Mouse (Mus musculus): ENCODE data around the gene Cdc42ep4. TPM values are rescaled to one million over a fixed set of nuclear protein-coding genes. Genes with fewer than 3 reads are reported as not detected.

Cdc42ep4 gene
- total RNA-seq, 1 experiment: 17.8 TPM

DNA sequence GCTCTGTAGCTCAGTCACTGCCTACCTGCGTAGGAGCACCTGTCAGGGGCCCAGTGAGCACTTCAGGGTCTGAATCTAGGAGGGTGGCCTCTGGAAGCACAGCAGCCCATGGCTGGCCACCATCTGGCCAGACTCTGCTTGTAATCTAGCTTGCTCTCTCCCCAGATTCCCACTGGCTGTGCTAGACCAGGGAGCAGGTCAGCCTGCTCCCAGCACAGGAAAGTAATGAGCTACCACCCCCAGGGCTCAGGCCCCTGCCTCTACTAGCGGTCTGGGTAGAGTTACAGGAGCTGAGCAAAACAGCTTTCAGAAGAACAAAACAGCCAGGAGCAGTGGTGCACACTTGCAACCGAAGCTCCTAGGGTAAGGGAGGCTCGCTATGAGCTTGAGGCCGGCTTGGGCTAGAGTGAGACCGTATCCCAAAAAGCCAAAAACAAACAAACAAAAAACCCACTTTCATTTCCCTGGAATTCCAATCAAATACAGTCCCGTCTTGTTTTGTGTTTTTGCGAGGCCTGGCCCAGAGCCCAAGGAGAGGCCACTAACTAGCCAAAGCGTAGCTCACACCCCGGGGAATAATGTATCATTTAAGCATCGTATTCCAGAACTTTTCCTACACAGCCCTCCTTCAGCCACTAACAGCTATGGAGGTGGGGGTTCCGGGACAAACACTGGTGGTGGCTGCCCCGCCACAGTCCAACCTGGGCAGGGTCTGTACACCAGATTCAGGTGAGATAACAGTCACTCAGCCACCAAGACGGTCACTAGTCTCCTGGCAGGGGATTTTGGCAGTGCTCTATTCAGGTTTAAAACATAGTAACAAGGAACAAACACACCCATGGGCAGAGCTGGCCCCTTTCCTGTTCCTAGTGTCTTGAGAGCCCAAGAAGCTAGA is 24.4 kb downstream of the Cdc42ep4 start:
- no peak overlapping the region for H3K4me3 ChIP-seq (ENCODE audit: insufficient read depth in 1 of 2, low read depth in 1 of 2, low read length in 2 of 2, poor library complexity in 1 of 2, severe bottlenecking in 1 of 2)
- H3K27ac ChIP-seq (ENCODE audit: insufficient read depth, low read depth, low read length, poor library complexity, severe bottlenecking): no peak overlapping the region
- H3K4me1 ChIP-seq (ENCODE audit: control insufficient read depth in 2 of 2, insufficient read depth in 2 of 2, low read length in 2 of 2, poor library complexity in 1 of 2): peaks cover 4 to 23% of the 10 kb centered on the region in 2 experiments; a peak in 2 of 4 replicates
- peaks cover 33% of the 10 kb centered on the region for H3K36me3 ChIP-seq (ENCODE audit: control insufficient read depth, insufficient read depth, low read length, poor library complexity, severe bottlenecking)
- in situ Hi-C loops (cut with MboI; ENCODE audit: low sequenced_read_pairs in 2 of 2, unreplicated experiment in 2 of 2): no loop called here
- H3K9me3 ChIP-seq (ENCODE audit: control insufficient read depth, insufficient read depth, low read depth, low read length): no peaks in the 10 kb centered on the region
- H3K9ac ChIP-seq (ENCODE audit: insufficient read depth, low read depth, low read length, poor library complexity, severe bottlenecking): no peak overlapping the region
- DNase-seq (ENCODE audit: low read depth, low spot score): no peak
- TF ChIP-seq ZNF384 (IDR thresholded peaks at IDR 0.05; ENCODE audit: low read depth, low read length) (no peak), ZC3H11A (IDR thresholded peaks at IDR 0.05; ENCODE audit: borderline replicate concordance, low read depth, low read length) (no peak), CHD2 (IDR thresholded peaks at IDR 0.05; ENCODE audit: low read depth, low read length) (no peak)

DNA sequence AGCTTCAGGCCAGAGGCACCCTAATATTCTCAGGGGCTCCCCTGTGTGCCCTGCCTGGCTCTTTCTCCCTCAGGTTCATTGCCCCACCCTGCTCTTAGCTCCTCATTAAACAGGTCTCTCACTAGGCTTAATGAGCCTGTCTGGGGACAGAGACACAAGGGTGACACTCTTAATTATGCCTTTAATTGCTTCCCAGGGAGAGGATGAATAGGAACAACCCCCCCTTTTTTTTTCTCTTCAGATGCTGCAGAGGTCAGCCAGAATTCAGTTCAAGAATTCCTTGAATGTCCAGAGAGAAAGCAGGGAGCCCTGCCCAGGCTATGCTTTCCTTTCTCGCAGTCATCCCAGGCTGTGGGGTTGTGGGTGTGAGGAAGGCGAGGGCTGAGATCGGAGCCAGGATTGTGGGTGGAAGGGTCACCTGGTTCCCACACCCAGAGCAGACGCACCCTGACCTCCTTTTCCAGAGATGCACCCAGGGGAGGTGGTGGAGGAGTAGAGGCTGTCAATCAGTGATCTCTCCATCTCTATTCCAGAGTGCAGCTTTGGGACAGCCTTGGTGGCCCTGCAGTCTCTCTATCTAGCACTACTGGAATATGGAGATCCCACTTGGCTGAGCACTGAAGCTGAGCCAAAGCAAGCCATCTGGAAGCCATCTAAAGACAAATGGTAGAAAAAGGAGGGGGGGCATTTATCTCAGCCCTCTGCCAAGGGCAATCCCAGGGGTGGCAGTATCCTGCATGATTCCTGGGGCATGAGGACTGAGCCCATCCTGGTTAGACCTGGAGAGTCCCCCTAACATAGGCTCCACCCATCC is 26.2 kb downstream of the Cdc42ep4 start:
- in situ Hi-C loops (cut with MboI; ENCODE audit: low sequenced_read_pairs in 2 of 2, unreplicated experiment in 2 of 2): no loop called here
- Histone ChIP-seq H3K9ac (ENCODE audit: insufficient read depth, low read depth, low read length, poor library complexity, severe bottlenecking) (no peak overlapping the region), H3K4me1 (ENCODE audit: control insufficient read depth in 2 of 2, insufficient read depth in 2 of 2, low read length in 2 of 2, poor library complexity in 1 of 2) (peaks cover 4 to 20% of the 10 kb centered on the region in 2 experiments; a peak in 2 of 4 replicates), H3K27ac (ENCODE audit: insufficient read depth, low read depth, low read length, poor library complexity, severe bottlenecking) (no peak overlapping the region), H3K9me3 (ENCODE audit: control insufficient read depth, insufficient read depth, low read depth, low read length) (no peaks in the 10 kb centered on the region), H3K4me3 (ENCODE audit: insufficient read depth in 1 of 2, low read depth in 1 of 2, low read length in 2 of 2, poor library complexity in 1 of 2, severe bottlenecking in 1 of 2) (no peak overlapping the region), H3K36me3 (ENCODE audit: control insufficient read depth, insufficient read depth, low read length, poor library complexity, severe bottlenecking) (peaks cover 33% of the 10 kb centered on the region)
- DNase-seq (ENCODE audit: low read depth, low spot score): no peak
- TF ChIP-seq MAFK (IDR thresholded peaks at IDR 0.05; ENCODE audit: insufficient read depth, low read depth, low read length) (no peak), ZC3H11A (IDR thresholded peaks at IDR 0.05; ENCODE audit: borderline replicate concordance, low read depth, low read length) (no peak), CHD2 (IDR thresholded peaks at IDR 0.05; ENCODE audit: low read depth, low read length) (no peak), ZNF384 (IDR thresholded peaks at IDR 0.05; ENCODE audit: low read depth, low read length) (no peak), HCFC1 (IDR thresholded peaks at IDR 0.05; ENCODE audit: borderline replicate concordance, insufficient read depth, low read length) (no peak)

DNA sequence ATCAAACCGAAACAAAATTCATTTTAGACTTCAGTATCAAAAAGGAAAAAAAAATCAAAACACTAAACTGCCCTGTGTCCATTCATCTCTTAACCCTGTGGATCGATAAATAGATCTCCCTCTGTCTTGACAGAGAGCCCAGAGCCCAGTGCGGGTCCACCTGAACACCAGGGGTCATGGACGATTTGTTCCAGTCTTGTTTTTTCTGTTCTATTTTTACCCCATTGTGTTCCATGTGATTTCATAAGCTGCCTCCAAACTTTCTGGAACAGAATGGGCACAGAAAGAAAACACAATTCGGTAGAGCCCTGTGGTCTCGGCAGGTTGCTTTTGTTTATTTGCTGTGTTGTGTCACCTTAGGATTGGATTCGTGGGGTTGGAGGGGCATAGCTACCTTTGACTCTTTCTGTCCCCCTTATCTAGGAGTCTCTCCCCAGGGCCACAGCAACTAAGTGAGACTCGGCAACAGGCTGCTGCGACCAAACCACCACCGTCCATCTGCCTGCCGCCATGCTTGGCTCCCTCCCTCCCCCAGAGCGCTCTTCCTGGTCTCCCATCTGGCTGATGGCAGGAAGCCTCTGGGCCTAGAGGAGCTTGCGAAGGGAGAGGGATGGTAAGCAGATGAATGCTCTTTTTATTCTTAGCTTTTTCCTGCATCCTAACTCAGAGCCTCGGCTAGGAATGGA is 29.1 kb downstream of the Cdc42ep4 start:
- Histone ChIP-seq H3K27ac (ENCODE audit: insufficient read depth, low read depth, low read length, poor library complexity, severe bottlenecking) (no peak overlapping the region), H3K36me3 (ENCODE audit: control insufficient read depth, insufficient read depth, low read length, poor library complexity, severe bottlenecking) (peaks cover 14% of the 10 kb centered on the region), H3K9me3 (ENCODE audit: control insufficient read depth, insufficient read depth, low read depth, low read length) (no peaks in the 10 kb centered on the region), H3K9ac (ENCODE audit: insufficient read depth, low read depth, low read length, poor library complexity, severe bottlenecking) (no peak overlapping the region), H3K4me3 (ENCODE audit: insufficient read depth in 1 of 2, low read depth in 1 of 2, low read length in 2 of 2, poor library complexity in 1 of 2, severe bottlenecking in 1 of 2) (peak overlapping the region; percentile 13 to 43; a peak in 3 of 4 replicates), H3K4me1 (ENCODE audit: control insufficient read depth in 2 of 2, insufficient read depth in 2 of 2, low read length in 2 of 2, poor library complexity in 1 of 2) (peaks cover 2 to 4% of the 10 kb centered on the region in 2 experiments; a peak in 1 of 4 replicates)
- in situ Hi-C loops (cut with MboI; ENCODE audit: low sequenced_read_pairs in 2 of 2, unreplicated experiment in 2 of 2): no loop called here
- no peak for TF ChIP-seq ZC3H11A (IDR thresholded peaks at IDR 0.05; ENCODE audit: borderline replicate concordance, low read depth, low read length)
- TF ChIP-seq ZNF384 (IDR thresholded peaks at IDR 0.05; ENCODE audit: low read depth, low read length): no peak
- no peak for TF ChIP-seq MAFK (IDR thresholded peaks at IDR 0.05; ENCODE audit: insufficient read depth, low read depth, low read length)
- no peak for TF ChIP-seq CHD2 (IDR thresholded peaks at IDR 0.05; ENCODE audit: low read depth, low read length)
- no peak for DNase-seq (ENCODE audit: low read depth, low spot score)

DNA sequence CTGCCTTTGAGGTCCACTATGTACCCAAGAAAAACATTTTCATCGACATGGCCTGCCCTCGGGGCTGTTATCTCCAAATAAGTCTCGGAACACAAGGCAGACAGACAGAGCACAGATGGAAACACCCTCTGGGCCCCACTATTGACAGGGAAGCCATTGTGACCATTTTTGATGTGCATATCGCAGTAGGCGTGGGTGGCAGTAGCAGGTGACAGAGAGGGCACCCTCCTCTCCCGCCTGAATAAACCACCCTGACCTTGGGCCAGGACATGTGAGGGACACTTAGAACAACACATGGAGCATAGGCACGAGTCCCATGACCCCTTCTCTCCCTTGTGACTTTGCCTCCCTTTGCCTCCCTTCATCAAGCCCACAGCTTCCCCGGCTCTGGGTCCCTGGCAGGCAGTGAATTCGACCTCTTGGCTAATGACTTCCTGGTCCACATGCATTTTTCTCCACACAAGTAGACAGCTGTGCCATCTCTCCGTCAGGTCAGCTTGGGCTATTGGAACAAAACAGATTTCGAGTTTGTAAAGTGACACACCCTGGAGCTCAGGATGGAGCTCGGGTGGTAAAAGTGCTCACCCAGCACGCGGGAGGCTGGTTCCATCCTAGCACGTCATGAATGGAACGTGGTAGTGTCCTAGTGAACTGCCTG is 33.8 kb downstream of the Cdc42ep4 start:
- in situ Hi-C loops (cut with MboI; ENCODE audit: low sequenced_read_pairs in 2 of 2, unreplicated experiment in 2 of 2): no loop called here
- H3K4me3 ChIP-seq (ENCODE audit: insufficient read depth in 1 of 2, low read depth in 1 of 2, low read length in 2 of 2, poor library complexity in 1 of 2, severe bottlenecking in 1 of 2): no peak overlapping the region
- H3K4me1 ChIP-seq (ENCODE audit: control insufficient read depth in 2 of 2, insufficient read depth in 2 of 2, low read length in 2 of 2, poor library complexity in 1 of 2): peaks cover 2 to 10% of the 10 kb centered on the region in 2 experiments; a peak in 1 of 4 replicates
- no peaks in the 10 kb centered on the region for H3K36me3 ChIP-seq (ENCODE audit: control insufficient read depth, insufficient read depth, low read length, poor library complexity, severe bottlenecking)
- H3K27ac ChIP-seq (ENCODE audit: insufficient read depth, low read depth, low read length, poor library complexity, severe bottlenecking): no peak overlapping the region
- H3K9me3 ChIP-seq (ENCODE audit: control insufficient read depth, insufficient read depth, low read depth, low read length): no peaks in the 10 kb centered on the region
- TF ChIP-seq HCFC1 (IDR thresholded peaks at IDR 0.05; ENCODE audit: borderline replicate concordance, insufficient read depth, low read length) (no peak), ZC3H11A (IDR thresholded peaks at IDR 0.05; ENCODE audit: borderline replicate concordance, low read depth, low read length) (no peak), CHD2 (IDR thresholded peaks at IDR 0.05; ENCODE audit: low read depth, low read length) (no peak), ZNF384 (IDR thresholded peaks at IDR 0.05; ENCODE audit: low read depth, low read length) (no peak), MAFK (IDR thresholded peaks at IDR 0.05; ENCODE audit: insufficient read depth, low read depth, low read length) (no peak)
- DNase-seq (ENCODE audit: low read depth, low spot score): no peak
- no peak overlapping the region for H3K9ac ChIP-seq (ENCODE audit: insufficient read depth, low read depth, low read length, poor library complexity, severe bottlenecking)
